Mouse (Mus musculus): ENCODE measurements around the gene Baz2b. TPM values are rescaled to one million over a fixed set of nuclear protein-coding genes. Genes with fewer than 3 reads are reported as not detected.

Baz2b gene
- polyA plus RNA-seq, 1 experiment from 2014 or later, result 56.7 TPM

- Histone ChIP-seq H3K4me3 (ENCODE audit: low read length) (no peak overlapping the region), H3K36me3 (ENCODE audit: control insufficient read depth, insufficient read depth, low read length) (peaks cover 15% of the 10 kb centered on the region), H3K9ac (ENCODE audit: low read length) (no peak overlapping the region), H3K27me3 (ENCODE audit: control insufficient read depth, insufficient read depth, low read depth, low read length) (no peaks in the 10 kb centered on the region), H3K27ac (ENCODE audit: low read length) (no peak overlapping the region), H3K4me1 (replicated peaks; ENCODE audit: control insufficient read depth, insufficient read depth, low read length) (no peaks in the 10 kb centered on the region), H3K4me2 (ENCODE audit: low read depth, low read length) (no peak overlapping the region), H3K9me3 (ENCODE audit: control insufficient read depth, low read length) (no peaks in the 10 kb centered on the region)
- 67% methylated on average over 5 of the region's 5 CpGs for WGBS
- no peak for ATAC-seq (ENCODE audit: low read depth)
These were observed 246.6 kb downstream of the Baz2b start for GRCm38 (mm10) chr2:59963011-59963410.

DNA sequence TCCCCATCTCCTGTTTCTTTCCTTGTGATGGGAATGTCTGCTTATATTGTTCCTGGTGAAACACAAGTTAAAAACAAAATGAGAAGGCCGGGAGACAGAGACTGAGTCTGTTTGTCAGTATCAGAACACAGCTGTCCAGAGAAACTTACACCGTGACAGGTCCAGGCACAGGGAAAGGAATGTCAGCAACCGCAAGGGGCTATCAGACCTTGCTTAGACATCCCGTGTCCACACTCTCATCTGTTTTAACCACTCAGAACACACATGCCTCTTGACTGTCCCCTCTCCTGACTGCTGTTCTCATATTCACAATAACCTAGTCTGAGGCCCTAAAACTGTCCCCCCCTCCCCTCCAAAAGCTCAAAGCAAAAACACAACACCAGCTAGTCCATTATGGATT lies 247.1 kb downstream of the Baz2b start:
- Histone ChIP-seq H3K27ac (ENCODE audit: low read length) (no peak overlapping the region), H3K36me3 (ENCODE audit: control insufficient read depth, insufficient read depth, low read length) (peaks cover 15% of the 10 kb centered on the region), H3K9me3 (ENCODE audit: control insufficient read depth, low read length) (no peaks in the 10 kb centered on the region), H3K27me3 (ENCODE audit: control insufficient read depth, insufficient read depth, low read depth, low read length) (no peaks in the 10 kb centered on the region), H3K9ac (ENCODE audit: low read length) (no peak overlapping the region), H3K4me1 (replicated peaks; ENCODE audit: control insufficient read depth, insufficient read depth, low read length) (no peaks in the 10 kb centered on the region), H3K4me2 (ENCODE audit: low read depth, low read length) (no peak overlapping the region), H3K4me3 (ENCODE audit: low read length) (no peak overlapping the region)
- 69% methylated on average over 4 of the region's 4 CpGs for WGBS
- no peak for ATAC-seq (ENCODE audit: low read depth)

DNA sequence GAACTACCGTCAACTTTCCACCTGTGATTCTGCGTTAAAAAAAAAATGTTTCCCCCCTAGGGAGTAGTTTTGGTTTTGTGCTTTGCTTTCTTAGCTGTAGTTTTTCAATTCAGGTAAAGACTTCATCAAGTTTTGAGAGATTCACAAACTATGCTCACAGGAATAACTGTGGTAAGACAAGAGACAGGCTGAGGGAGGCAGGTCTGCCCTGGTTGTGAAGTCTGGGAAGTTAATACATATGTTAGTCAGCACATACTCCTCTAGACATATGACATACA lies 249.2 kb downstream of the Baz2b start:
- 90% methylated on average over 2 of the region's 2 CpGs for WGBS
- no peak overlapping the region for H3K4me3 ChIP-seq (ENCODE audit: low read length)
- no peak for ATAC-seq (ENCODE audit: low read depth)
- no peak overlapping the region for H3K27ac ChIP-seq (ENCODE audit: low read length)
- H3K27me3 ChIP-seq (ENCODE audit: control insufficient read depth, insufficient read depth, low read depth, low read length), result no peaks in the 10 kb centered on the region
- H3K9ac ChIP-seq (ENCODE audit: low read length), result no peak overlapping the region
- no peak overlapping the region for H3K4me2 ChIP-seq (ENCODE audit: low read depth, low read length)
- no peaks in the 10 kb centered on the region for H3K9me3 ChIP-seq (ENCODE audit: control insufficient read depth, low read length)
- H3K4me1 ChIP-seq (replicated peaks; ENCODE audit: control insufficient read depth, insufficient read depth, low read length), result no peaks in the 10 kb centered on the region
- peaks cover 10% of the 10 kb centered on the region for H3K36me3 ChIP-seq (ENCODE audit: control insufficient read depth, insufficient read depth, low read length)

DNA sequence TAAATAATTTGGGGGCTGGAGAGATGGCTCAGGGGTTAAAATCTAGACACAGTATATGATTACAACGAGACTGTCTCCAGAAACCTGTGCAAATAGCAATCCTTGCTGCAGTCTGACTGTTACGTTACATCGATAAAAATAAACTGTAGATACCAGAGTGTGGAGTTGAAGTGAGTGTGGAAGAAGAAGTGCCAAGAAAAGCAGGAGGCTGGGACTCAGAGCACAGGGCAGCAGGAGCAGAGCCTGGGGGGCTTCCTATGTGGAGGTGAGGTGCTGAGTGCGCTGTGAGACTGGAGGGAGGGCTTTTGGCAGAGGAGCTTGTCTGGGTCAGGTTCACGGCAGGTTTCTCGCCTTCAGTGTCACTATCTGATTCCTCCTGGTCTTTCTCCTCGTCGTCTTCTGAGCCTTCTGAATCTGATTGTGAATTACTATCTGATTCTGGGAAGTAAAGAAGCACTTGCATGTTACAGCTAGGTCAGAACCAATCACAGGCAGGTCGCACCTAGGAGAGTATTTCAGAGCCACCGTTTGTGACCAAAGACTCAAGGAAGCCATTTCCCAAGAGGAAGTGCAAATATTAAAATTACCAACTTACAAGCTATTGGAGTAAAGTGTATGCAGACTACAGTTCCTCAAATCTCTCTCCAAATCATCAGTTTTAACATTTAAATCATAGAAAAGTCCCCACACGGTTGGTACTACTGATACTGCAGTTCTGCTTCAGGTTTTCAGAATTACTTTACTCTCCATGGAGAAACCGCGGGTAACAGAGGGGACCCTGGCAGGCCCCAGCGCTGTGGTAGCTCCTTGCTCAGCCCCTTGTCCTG lies 249.8 kb downstream of the Baz2b start:
- Histone ChIP-seq H3K27ac (ENCODE audit: low read length) (no peak overlapping the region), H3K4me2 (ENCODE audit: low read depth, low read length) (no peak overlapping the region), H3K4me1 (replicated peaks; ENCODE audit: control insufficient read depth, insufficient read depth, low read length) (no peaks in the 10 kb centered on the region), H3K9me3 (ENCODE audit: control insufficient read depth, low read length) (no peaks in the 10 kb centered on the region), H3K27me3 (ENCODE audit: control insufficient read depth, insufficient read depth, low read depth, low read length) (no peaks in the 10 kb centered on the region), H3K36me3 (ENCODE audit: control insufficient read depth, insufficient read depth, low read length) (peaks cover 10% of the 10 kb centered on the region), H3K9ac (ENCODE audit: low read length) (no peak overlapping the region), H3K4me3 (ENCODE audit: low read length) (no peak overlapping the region)
- WGBS, result 78% methylated on average over 14 of the region's 14 CpGs
- no peak for ATAC-seq (ENCODE audit: low read depth)

GRCm38 (mm10) chr2:59958543-59958942 lies 251.1 kb downstream of the Baz2b start:
- WGBS, result 43% methylated on average over 6 of the region's 6 CpGs
- Histone ChIP-seq H3K36me3 (ENCODE audit: control insufficient read depth, insufficient read depth, low read length) (peaks cover 10% of the 10 kb centered on the region), H3K4me1 (replicated peaks; ENCODE audit: control insufficient read depth, insufficient read depth, low read length) (no peaks in the 10 kb centered on the region), H3K9ac (ENCODE audit: low read length) (no peak overlapping the region), H3K27ac (ENCODE audit: low read length) (no peak overlapping the region), H3K4me3 (ENCODE audit: low read length) (no peak overlapping the region), H3K9me3 (ENCODE audit: control insufficient read depth, low read length) (no peaks in the 10 kb centered on the region), H3K27me3 (ENCODE audit: control insufficient read depth, insufficient read depth, low read depth, low read length) (no peaks in the 10 kb centered on the region), H3K4me2 (ENCODE audit: low read depth, low read length) (no peak overlapping the region)
- ATAC-seq (ENCODE audit: low read depth), result peak; percentile 70

GRCm38 (mm10) chr2:59955916-59956315 lies 253.7 kb downstream of the Baz2b start:
- H3K9me3 ChIP-seq (ENCODE audit: control insufficient read depth, low read length), result no peaks in the 10 kb centered on the region
- H3K9ac ChIP-seq (ENCODE audit: low read length), result no peak overlapping the region
- WGBS, result 87% methylated on average over 7 of the region's 7 CpGs
- no peak overlapping the region for H3K4me3 ChIP-seq (ENCODE audit: low read length)
- H3K27me3 ChIP-seq (ENCODE audit: control insufficient read depth, insufficient read depth, low read depth, low read length), result no peaks in the 10 kb centered on the region
- no peak overlapping the region for H3K4me2 ChIP-seq (ENCODE audit: low read depth, low read length)
- H3K4me1 ChIP-seq (replicated peaks; ENCODE audit: control insufficient read depth, insufficient read depth, low read length), result no peaks in the 10 kb centered on the region
- peaks cover 15% of the 10 kb centered on the region for H3K36me3 ChIP-seq (ENCODE audit: control insufficient read depth, insufficient read depth, low read length)
- ATAC-seq (ENCODE audit: low read depth), result no peak
- H3K27ac ChIP-seq (ENCODE audit: low read length), result no peak overlapping the region

DNA sequence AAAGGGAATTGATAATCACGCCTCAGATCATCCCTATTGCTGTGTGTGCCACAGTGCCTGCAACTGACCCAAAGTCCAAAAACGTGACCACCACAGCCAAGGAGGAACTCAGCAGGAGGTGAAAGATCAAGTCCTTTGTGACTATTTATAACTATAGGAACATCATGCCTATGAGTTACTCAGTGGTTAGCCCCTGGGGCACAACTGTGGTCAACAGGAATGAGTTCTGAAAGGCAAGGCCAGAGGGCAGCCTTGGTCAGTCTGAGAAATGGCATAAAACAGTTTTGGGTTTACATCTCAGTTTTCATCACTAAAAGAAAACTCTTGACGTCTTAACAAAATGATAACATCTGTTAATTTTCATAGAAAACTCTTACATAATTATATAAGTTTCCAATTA lies 254.8 kb downstream of the Baz2b start:
- ATAC-seq (ENCODE audit: low read depth), result no peak
- no peaks in the 10 kb centered on the region for H3K27me3 ChIP-seq (ENCODE audit: control insufficient read depth, insufficient read depth, low read depth, low read length)
- no peak overlapping the region for H3K27ac ChIP-seq (ENCODE audit: low read length)
- no peaks in the 10 kb centered on the region for H3K4me1 ChIP-seq (replicated peaks; ENCODE audit: control insufficient read depth, insufficient read depth, low read length)
- no peak overlapping the region for H3K4me2 ChIP-seq (ENCODE audit: low read depth, low read length)
- no peaks in the 10 kb centered on the region for H3K9me3 ChIP-seq (ENCODE audit: control insufficient read depth, low read length)
- no peak overlapping the region for H3K9ac ChIP-seq (ENCODE audit: low read length)
- 78% methylated on average over 3 of the region's 3 CpGs for WGBS
- H3K36me3 ChIP-seq (ENCODE audit: control insufficient read depth, insufficient read depth, low read length), result peaks cover 18% of the 10 kb centered on the region
- H3K4me3 ChIP-seq (ENCODE audit: low read length), result no peak overlapping the region

GRCm38 (mm10) chr2:59952286-59953014 lies 257.2 kb downstream of the Baz2b start:
- no peak overlapping the region for H3K9ac ChIP-seq (ENCODE audit: low read length)
- H3K4me2 ChIP-seq (ENCODE audit: low read depth, low read length), result no peak overlapping the region
- whole genome bisulfite sequencing, result 91% methylated on average over 13 of the region's 13 CpGs
- no peaks in the 10 kb centered on the region for H3K27me3 ChIP-seq (ENCODE audit: control insufficient read depth, insufficient read depth, low read depth, low read length)
- H3K27ac ChIP-seq (ENCODE audit: low read length), result no peak overlapping the region
- no peak for ATAC-seq (ENCODE audit: low read depth)
- H3K4me3 ChIP-seq (ENCODE audit: low read length), result no peak overlapping the region
- H3K36me3 ChIP-seq (ENCODE audit: control insufficient read depth, insufficient read depth, low read length), result peaks cover 19% of the 10 kb centered on the region
- no peaks in the 10 kb centered on the region for H3K9me3 ChIP-seq (ENCODE audit: control insufficient read depth, low read length)
- H3K4me1 ChIP-seq (replicated peaks; ENCODE audit: control insufficient read depth, insufficient read depth, low read length), result no peaks in the 10 kb centered on the region

GRCm38 (mm10) chr2:59951706-59952105 lies 257.9 kb downstream of the Baz2b start:
- no peak for ATAC-seq (ENCODE audit: low read depth)
- 89% methylated on average over 8 of the region's 8 CpGs for WGBS

More at GRCm38 (mm10) chr2:59951706-59952105, 257.9 kb downstream of the Baz2b start:
- H3K4me1 ChIP-seq (replicated peaks; ENCODE audit: control insufficient read depth, insufficient read depth, low read length), result no peaks in the 10 kb centered on the region
- H3K4me3 ChIP-seq (ENCODE audit: low read length), result no peak overlapping the region
- H3K27ac ChIP-seq (ENCODE audit: low read length), result no peak overlapping the region
- no peaks in the 10 kb centered on the region for H3K27me3 ChIP-seq (ENCODE audit: control insufficient read depth, insufficient read depth, low read depth, low read length)
- no peaks in the 10 kb centered on the region for H3K9me3 ChIP-seq (ENCODE audit: control insufficient read depth, low read length)
- H3K36me3 ChIP-seq (ENCODE audit: control insufficient read depth, insufficient read depth, low read length), result peaks cover 21% of the 10 kb centered on the region
- H3K4me2 ChIP-seq (ENCODE audit: low read depth, low read length), result no peak overlapping the region
- H3K9ac ChIP-seq (ENCODE audit: low read length), result no peak overlapping the region
